Mouse (Mus musculus) megakaryocyte, embryonic 14.5 days (primary cell): Measurements from ENCODE around the gene Srebf1.

Experiments
- FLI1 ChIP-seq: IDR thresholded peaks from 2 replicates; pipeline ENCODE4 v1.6.1; 2012; ENCODE audit warnings: low read length, inconsistent platforms, mixed read lengths
- GATA1 ChIP-seq: IDR thresholded peaks from 3 replicates; pipeline ENCODE4 v1.6.1; 2012; ENCODE audit warnings: mixed read lengths, low read length, inconsistent platforms, borderline replicate concordance

GRCm38 (mm10) chr11:60178005-60178404 lies 44.4 kb downstream of the Srebf1 start:
- no peak for TF ChIP-seq GATA1
- no peak for TF ChIP-seq FLI1
